In the genomic region with DNA sequence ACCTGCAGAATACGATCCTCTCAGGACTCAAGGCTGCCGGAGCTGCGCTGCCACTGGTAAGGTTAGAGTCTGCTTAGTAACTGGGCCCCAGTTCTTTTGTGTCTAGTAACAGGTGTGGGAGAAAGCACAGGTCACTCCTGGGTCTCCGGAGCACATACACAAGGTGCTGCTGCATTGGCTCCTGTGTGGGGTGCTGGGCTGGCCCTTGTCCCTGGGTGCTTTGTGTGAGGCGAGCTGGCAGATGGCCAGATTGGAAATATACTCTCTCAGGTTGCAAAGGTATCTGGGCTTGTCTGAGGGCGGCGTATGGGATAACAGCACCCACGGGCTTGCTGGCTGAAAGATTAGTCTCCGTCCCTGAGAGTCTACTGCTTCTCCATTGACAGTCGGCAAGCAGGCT, we compare ENCODE assay signal across 11 mouse cellular contexts. TPM values are rescaled to one million over a fixed set of nuclear protein-coding genes. Genes with fewer than 3 reads are reported as not detected.
DNase-seq lines count a peak whose midpoint lies in the region; ATAC-seq and TF ChIP-seq lines count a peak whose summit lies in the region.
"Had no signal": no experiment of that assay in that cellular context is flagged by ENCODE, and none has a peak within 500 bp of the region (broad histone marks: within the 10 kb centered on the region; RNA-seq: fewer than 3 reads in every experiment).

No protein-coding gene starts in this region.

- H3K27ac ChIP-seq in heart, embryonic 10.5 days: peak overlapping the region; percentile 42; the same call in 1 of the 2 replicates
- no peak overlapping the region for H3K27ac ChIP-seq in heart, adult 2 months
- H3K27ac ChIP-seq in heart, embryonic 16.5 days (ENCODE audit: low read length): no peak overlapping the region
- H3K27ac ChIP-seq in neural tube, embryonic 15.5 days (replicated peaks): no peak overlapping the region
- H3K27ac ChIP-seq: hindbrain, postnatal 0 days had no signal

- intact Hi-C loops in heart, adult 2 months (cut with DNase I): no loop called here

- 0 out of 2 replicates have a peak, but pooled peaks have one; percentile 32 for ATAC-seq in heart, embryonic 16.5 days (replicated peaks; ENCODE audit: extremely low read depth, insufficient read depth, low FRiP score)
- ATAC-seq in neural tube, embryonic 15.5 days (ENCODE audit: low FRiP score): no peak
- no peak for ATAC-seq in CD4-positive, CD25-positive, alpha-beta regulatory T cell, adult 4 months
- ATAC-seq: hindbrain, postnatal 0 days; midbrain, embryonic 16.5 days had no signal

- peaks cover 2% of the 10 kb centered on the region; the same call in 1 of the 2 replicates for H3K79me2 ChIP-seq in heart, adult 2 months (replicated peaks; ENCODE audit: control insufficient read depth, insufficient read depth, low read length)

- H3K4me2 ChIP-seq in heart, embryonic 16.5 days (ENCODE audit: low read depth, low read length): peak overlapping the region; percentile 39; the same call in 1 of the 2 replicates
- no peak overlapping the region for H3K4me2 ChIP-seq in neural tube, embryonic 15.5 days

- no peak for TF ChIP-seq CTCF in heart, adult 2 months (IDR thresholded peaks at IDR 0.05)

- TF ChIP-seq POLR2A in heart, adult 2 months (IDR thresholded peaks at IDR 0.05; ENCODE audit: insufficient read depth, low read depth, low read length): no peak

- no peak for TF ChIP-seq EP300 in heart, adult 2 months (IDR thresholded peaks at IDR 0.05; ENCODE audit: insufficient read depth, low read depth, low read length)

- no peak overlapping the region for H3K4me3 ChIP-seq in heart, embryonic 10.5 days
- H3K4me3 ChIP-seq in heart, adult 2 months: no peak overlapping the region
- H3K4me3 ChIP-seq in heart, embryonic 16.5 days (ENCODE audit: low read length): 0 out of 2 replicates have a peak overlapping the region, but pooled peaks have one; percentile 4
- no peak overlapping the region for H3K4me3 ChIP-seq in neural tube, embryonic 15.5 days (replicated peaks)

- no peak for DNase-seq in heart, embryonic 10.5 days (ENCODE audit: low spot score)
- DNase-seq in heart, adult 2 months: no peak
- DNase-seq in cerebellum, adult 8-10 months: peak; percentile 28
- DNase-seq in kidney, postnatal 25 days: peak; percentile 64 to 68
- DNase-seq in layer of hippocampus, adult 9-10 months (ENCODE audit: low spot score): no peak
- DNase-seq: thymus, adult 2 months had no signal

- H3K27me3 ChIP-seq in heart, embryonic 10.5 days (ENCODE audit: insufficient read depth, poor library complexity, severe bottlenecking): no peaks in the 10 kb centered on the region
- H3K27me3 ChIP-seq in heart, adult 2 months (ENCODE audit: control insufficient read depth, insufficient read depth, low read length): no peaks in the 10 kb centered on the region
- no peaks in the 10 kb centered on the region for H3K27me3 ChIP-seq in heart, embryonic 16.5 days (ENCODE audit: control insufficient read depth, insufficient read depth, low read length)
- no peaks in the 10 kb centered on the region for H3K27me3 ChIP-seq in neural tube, embryonic 15.5 days (replicated peaks)

- 63% methylated on average over 10 of the region's 10 CpGs for WGBS in heart, embryonic 10.5 days
- WGBS in heart, adult 2 months: 67% methylated on average over 10 of the region's 10 CpGs
- WGBS in heart, embryonic 16.5 days: 53% methylated on average over 10 of the region's 10 CpGs
- 86% methylated on average over 10 of the region's 10 CpGs for WGBS in neural tube, embryonic 15.5 days

- no peak overlapping the region for H3K9ac ChIP-seq in heart, adult 2 months (ENCODE audit: low read depth, low read length)
- H3K9ac ChIP-seq in heart, embryonic 16.5 days (ENCODE audit: low read length): no peak overlapping the region
- no peak overlapping the region for H3K9ac ChIP-seq in neural tube, embryonic 15.5 days (replicated peaks)

- no peaks in the 10 kb centered on the region for H3K36me3 ChIP-seq in heart, embryonic 10.5 days
- H3K36me3 ChIP-seq in heart, adult 2 months (ENCODE audit: control insufficient read depth, insufficient read depth, low read length): no peaks in the 10 kb centered on the region
- no peaks in the 10 kb centered on the region for H3K36me3 ChIP-seq in heart, embryonic 16.5 days (ENCODE audit: control insufficient read depth, insufficient read depth)
- no peaks in the 10 kb centered on the region for H3K36me3 ChIP-seq in neural tube, embryonic 15.5 days

- no peaks in the 10 kb centered on the region for H3K9me3 ChIP-seq in heart, embryonic 10.5 days
- no peaks in the 10 kb centered on the region for H3K9me3 ChIP-seq in heart, embryonic 16.5 days (replicated peaks; ENCODE audit: control insufficient read depth, low read length)
- no peaks in the 10 kb centered on the region for H3K9me3 ChIP-seq in neural tube, embryonic 15.5 days (replicated peaks)

- H3K4me1 ChIP-seq in heart, embryonic 10.5 days: peaks cover 31% of the 10 kb centered on the region
- peaks cover 6% of the 10 kb centered on the region for H3K4me1 ChIP-seq in heart, adult 2 months (ENCODE audit: control insufficient read depth, insufficient read depth, low read length)
- H3K4me1 ChIP-seq in heart, embryonic 16.5 days (ENCODE audit: control insufficient read depth, insufficient read depth, low read length): peaks cover 13% of the 10 kb centered on the region
- H3K4me1 ChIP-seq in neural tube, embryonic 15.5 days: peaks cover 6% of the 10 kb centered on the region

RNA-seq across cellular contexts. Expression of gene Myo6, which starts 27.5 kb away (rescaled TPM):
- polyA plus RNA-seq in heart, embryonic 10.5 days (2016; fragmentation: Nextera tagmentation; extraction: Ambion mirVana): 9.8 and 15.1 TPM in 2 replicates
- total RNA-seq in heart, adult 2 months (2021): 10 to 100 TPM; 10.5 to 11.4 TPM
- polyA plus RNA-seq in heart, adult 2 months (2012; rRNA removed): 6.4 and 6.9 TPM in 2 replicates
- 10.0 and 11.2 TPM in 2 replicates for polyA plus RNA-seq in heart, embryonic 16.5 days (2015; fragmentation: Nextera tagmentation; extraction: Ambion mirVana)
- 18.1 and 25.7 TPM in 2 replicates for polyA plus RNA-seq in neural tube, embryonic 15.5 days (2015; fragmentation: Nextera tagmentation; extraction: Ambion mirVana)
- 10 to 100 TPM; 16.3 to 24.3 TPM for polyA plus RNA-seq in CD4-positive, CD25-positive, alpha-beta regulatory T cell, adult 4 months (2017; shearing (Covaris generic))

Comparison
In these comparisons a context has a peak if more than half of its experiments do, and no peak if none do; other contexts are left out.
1. DNase-seq: peak in cerebellum, adult 8-10 months (single experiment) and kidney, postnatal 25 days (2 of 2); none in heart, embryonic 10.5 days (single experiment), heart, adult 2 months (0 of 2) and layer of hippocampus, adult 9-10 months (single experiment).